Mouse (Mus musculus) embryonic facial prominence, embryonic 13.5 days (tissue): ENCODE results near the gene Hist1h2bf. TPM values are rescaled to one million over a fixed set of nuclear protein-coding genes. Genes with fewer than 3 reads are reported as not detected.
"Not testable (repeated sequence)": the region's sequence is repeated elsewhere in the genome, so short reads cannot be mapped to it uniquely, and the experiment has no call there.

ENCODE experiments used
- ATAC-seq: fragments of 200-750 bp; cut with Nextera tagmentation; 2 replicates; pipeline ENCODE4 v1.8.0; 2017; ENCODE audit warnings: low read depth; ENCODE audit not compliant: insufficient number of reproducible peaks, insufficient read depth, low FRiP score, low TSS enrichment
- H3K27ac ChIP-seq: fragments of 300-500 bp; sonication (generic); 2 replicates; pipeline ENCODE4 v1.5.1; 2015; ENCODE audit warnings: moderate library complexity, mild to moderate bottlenecking, inconsistent platforms
- H3K27me3 ChIP-seq: fragments of 300-500 bp; sonication (generic); 2 replicates; pipeline ENCODE4 v1.6.1; 2015; ENCODE audit warnings: mild to moderate bottlenecking, inconsistent platforms
- H3K36me3 ChIP-seq: fragments of 300-500 bp; sonication (generic); 2 replicates; pipeline ENCODE4 v1.6.1; 2015; ENCODE audit warnings: mild to moderate bottlenecking, inconsistent platforms
- H3K4me1 ChIP-seq: fragments of 300-500 bp; sonication (generic); 2 replicates; pipeline ENCODE4 v1.6.1; 2015; ENCODE audit warnings: inconsistent platforms
- H3K4me2 ChIP-seq: fragments of 300-500 bp; sonication (generic); 2 replicates; pipeline ENCODE4 v1.6.1; 2015; ENCODE audit warnings: moderate library complexity, mild to moderate bottlenecking, inconsistent platforms
- H3K4me3 ChIP-seq: fragments of 300-500 bp; sonication (generic); 2 replicates; pipeline ENCODE4 v1.5.1; 2015; ENCODE audit warnings: mild to moderate bottlenecking, inconsistent platforms
- H3K9ac ChIP-seq: fragments of 300-500 bp; sonication (generic); 2 replicates; pipeline ENCODE4 v1.6.1; 2015; ENCODE audit warnings: mild to moderate bottlenecking, inconsistent platforms
- H3K9me3 ChIP-seq: fragments of 300-500 bp; sonication (generic); 2 replicates; pipeline ENCODE4 v1.6.1; 2016; ENCODE audit warnings: inconsistent platforms
- WGBS: fragments of 180-500 bp; shearing (Covaris S2); methylation state at CpG from one replicate; pipeline ENCODE4 v1.1.7; 2015; ENCODE audit warnings: mixed read lengths; 5-methylcytosine and 5-hydroxymethylcytosine counted together
- polyA plus RNA-seq: library from polyadenylated mRNA; unstranded; fragments of >200 nt; fragmentation: Nextera tagmentation; extraction: Ambion mirVana; gene quantifications from 2 replicates; pipeline ENCODE4 v1.2.1, GENCODE M21; 2015

The Hist1h2bf gene
- 12.2 and 13.4 TPM in 2 replicates for polyA plus RNA-seq

GRCm38 (mm10) chr13:23573898-23574524, at the start of gene Hist1h2bf, which contains the start of gene Hist1h2ad:
Gene Hist1h2bf (minus strand): TSS chr13:23574196.
Gene Hist1h2ad (plus strand): TSS chr13:23574381.
- ATAC-seq, result peak; percentile 87
- Histone ChIP-seq H3K4me1 (peaks cover 19% of the 10 kb centered on the region), H3K4me2 (peak within 1 kb of the TSS; percentile 75), H3K4me3 (peak within 1 kb of the TSS; percentile 54), H3K27ac (peak within 1 kb of the TSS; percentile 96), H3K9ac (peak within 1 kb of the TSS; percentile 85)
- H3K9me3 ChIP-seq, H3K36me3 ChIP-seq, H3K27me3 ChIP-seq: not testable (repeated sequence)
- WGBS, result 0% methylated on average over 41 of the region's 42 CpGs

- ATAC-seq, result no peak
- peaks cover 9% of the 10 kb centered on the region for H3K4me1 ChIP-seq
- H3K9ac ChIP-seq, result peak overlapping the region; percentile 94
- H3K27ac ChIP-seq, result peak overlapping the region; percentile 99
- no peaks in the 10 kb centered on the region for H3K9me3 ChIP-seq
- peak overlapping the region; percentile 70 for H3K4me3 ChIP-seq
- peak overlapping the region; percentile 91 for H3K4me2 ChIP-seq
- no peaks in the 10 kb centered on the region for H3K36me3 ChIP-seq
- 25% methylated on average over 7 of the region's 7 CpGs for WGBS
- H3K27me3 ChIP-seq, result no peaks in the 10 kb centered on the region
Measured at GRCm38 (mm10) chr13:23622861-23623450, 49.0 kb upstream of the Hist1h2bf start.

GRCm38 (mm10) chr13:23622175-23622671, 48.2 kb upstream of the Hist1h2bf start, which contains the start of gene Hist1h1e:
Gene Hist1h1e (minus strand): TSS chr13:23622558.
- Histone ChIP-seq H3K4me3 (peak within 1 kb of the TSS; percentile 70), H3K4me2 (peak within 1 kb of the TSS; percentile 91), H3K27ac (peak within 1 kb of the TSS; percentile 99), H3K9ac (peak within 1 kb of the TSS; percentile 94)
- peak; percentile 82 for ATAC-seq
- H3K36me3 ChIP-seq, H3K27me3 ChIP-seq, H3K9me3 ChIP-seq, H3K4me1 ChIP-seq: not testable (repeated sequence)
- under 1% methylated on average over 53 of the region's 53 CpGs for WGBS

- Histone ChIP-seq H3K4me2 (peak overlapping the region; percentile 91), H3K36me3 (no peaks in the 10 kb centered on the region), H3K9ac (peak overlapping the region; percentile 94), H3K9me3 (no peaks in the 10 kb centered on the region), H3K4me1 (peaks cover 9% of the 10 kb centered on the region), H3K27ac (peak overlapping the region; percentile 99), H3K27me3 (no peaks in the 10 kb centered on the region), H3K4me3 (peak overlapping the region; percentile 70)
- peak; percentile 88 for ATAC-seq
- 1% methylated on average over 18 of the region's 18 CpGs for WGBS
Measured at GRCm38 (mm10) chr13:23621532-23622174, 47.7 kb upstream of the Hist1h2bf start.

GRCm38 (mm10) chr13:23620733-23621531, 46.9 kb upstream of the Hist1h2bf start, which contains the start of gene Hist1h2be:
Gene Hist1h2be (minus strand): TSS chr13:23621124.
- peak within 1 kb of the TSS; percentile 99 for H3K27ac ChIP-seq
- H3K4me2 ChIP-seq, result peak within 1 kb of the TSS; percentile 91
- peaks cover 9% of the 10 kb centered on the region for H3K4me1 ChIP-seq
- under 1% methylated on average over 27 of the region's 27 CpGs for WGBS
- H3K36me3 ChIP-seq, result no peaks in the 10 kb centered on the region
- peak within 1 kb of the TSS; percentile 94 for H3K9ac ChIP-seq
- peak within 1 kb of the TSS; percentile 70 for H3K4me3 ChIP-seq
- H3K9me3 ChIP-seq, result no peaks in the 10 kb centered on the region
- no peaks in the 10 kb centered on the region for H3K27me3 ChIP-seq
- peak; percentile 89 for ATAC-seq

GRCm38 (mm10) chr13:23620056-23620732, 46.2 kb upstream of the Hist1h2bf start:
- peak overlapping the region; percentile 70 for H3K4me3 ChIP-seq
- no peaks in the 10 kb centered on the region for H3K27me3 ChIP-seq
- no peak for ATAC-seq
- H3K9ac ChIP-seq, result peak overlapping the region; percentile 69
- H3K4me1 ChIP-seq, result peaks cover 9% of the 10 kb centered on the region
- WGBS, result 50% methylated on average over 12 of the region's 12 CpGs
- no peaks in the 10 kb centered on the region for H3K9me3 ChIP-seq
- no peaks in the 10 kb centered on the region for H3K36me3 ChIP-seq
- H3K4me2 ChIP-seq, result peak overlapping the region; percentile 91
- peak overlapping the region; percentile 99 for H3K27ac ChIP-seq

- no peak for ATAC-seq
- no peak overlapping the region for H3K9ac ChIP-seq
Measured at GRCm38 (mm10) chr13:23611638-23612037, 37.6 kb upstream of the Hist1h2bf start.

GRCm38 (mm10) chr13:23610393-23610792, 36.4 kb upstream of the Hist1h2bf start:
- Histone ChIP-seq H3K4me3 (no peak overlapping the region), H3K4me1 (no peaks in the 10 kb centered on the region), H3K27me3 (no peaks in the 10 kb centered on the region), H3K4me2 (no peak overlapping the region), H3K27ac (no peak overlapping the region), H3K9me3 (no peaks in the 10 kb centered on the region), H3K9ac (no peak overlapping the region), H3K36me3 (no peaks in the 10 kb centered on the region)
- 68% methylated on average over 2 of the region's 2 CpGs for WGBS
- ATAC-seq, result no peak

More at GRCm38 (mm10) chr13:23611638-23612037, 37.6 kb upstream of the Hist1h2bf start:
- no peaks in the 10 kb centered on the region for H3K9me3 ChIP-seq
- no peak overlapping the region for H3K4me3 ChIP-seq
- H3K27me3 ChIP-seq, result no peaks in the 10 kb centered on the region
- H3K4me1 ChIP-seq, result no peaks in the 10 kb centered on the region
- H3K27ac ChIP-seq, result no peak overlapping the region
- no peak overlapping the region for H3K4me2 ChIP-seq
- WGBS, result 90% methylated on average over 3 of the region's 3 CpGs
- no peaks in the 10 kb centered on the region for H3K36me3 ChIP-seq

- H3K4me2 ChIP-seq, result no peak overlapping the region
- H3K27me3 ChIP-seq, result no peaks in the 10 kb centered on the region
- H3K9ac ChIP-seq, result no peak overlapping the region
- H3K4me1 ChIP-seq, result no peaks in the 10 kb centered on the region
- H3K9me3 ChIP-seq, result no peaks in the 10 kb centered on the region
- H3K27ac ChIP-seq, result no peak overlapping the region
- no peaks in the 10 kb centered on the region for H3K36me3 ChIP-seq
- ATAC-seq, result no peak
- H3K4me3 ChIP-seq, result no peak overlapping the region
Measured at GRCm38 (mm10) chr13:23609844-23610243, 35.8 kb upstream of the Hist1h2bf start.

- H3K27me3 ChIP-seq, result no peaks in the 10 kb centered on the region
- no peak for ATAC-seq
- 88% methylated on average over 4 of the region's 4 CpGs for whole genome bisulfite sequencing
- H3K4me1 ChIP-seq, result no peaks in the 10 kb centered on the region
- H3K4me3 ChIP-seq, result no peak overlapping the region
- H3K27ac ChIP-seq, result no peak overlapping the region
- no peaks in the 10 kb centered on the region for H3K36me3 ChIP-seq
- no peak overlapping the region for H3K4me2 ChIP-seq
- no peaks in the 10 kb centered on the region for H3K9me3 ChIP-seq
- no peak overlapping the region for H3K9ac ChIP-seq
Measured at GRCm38 (mm10) chr13:23609209-23609608, 35.2 kb upstream of the Hist1h2bf start.
